Mouse (Mus musculus) testis, adult 2 months (tissue): ENCODE data around the gene Wdr59.

ENCODE experiments used
- CTCF ChIP-seq: fragments of 200-500 bp; IDR thresholded peaks from 2 replicates; pipeline ENCODE4 v1.5.1; 2012; ENCODE audit warnings: low read depth, mild to moderate bottlenecking, inconsistent platforms, low read length, moderate library complexity; ENCODE audit not compliant: control insufficient read depth, insufficient read depth, insufficient replicate concordance
- POLR2A ChIP-seq: fragments of 200-500 bp; IDR thresholded peaks from 2 replicates; pipeline ENCODE4 v1.6.1; 2012; ENCODE audit warnings: low read depth, mild to moderate bottlenecking, inconsistent platforms, low read length, moderate library complexity; ENCODE audit not compliant: control insufficient read depth

- TF ChIP-seq POLR2A (no peak), CTCF (no peak)
Measured at GRCm38 (mm10) chr8:111570432-111570831, 48.5 kb upstream of the Wdr59 start.
